Mouse (Mus musculus): ENCODE results near the gene Kndc1. TPM values are rescaled to one million over a fixed set of nuclear protein-coding genes. Genes with fewer than 3 reads are reported as not detected.
A peak's percentile ranks its signal among the peaks of the same experiment; 100 is the strongest.

Kndc1 gene
- polyA plus RNA-seq, 1 experiment: not detected

DNA sequence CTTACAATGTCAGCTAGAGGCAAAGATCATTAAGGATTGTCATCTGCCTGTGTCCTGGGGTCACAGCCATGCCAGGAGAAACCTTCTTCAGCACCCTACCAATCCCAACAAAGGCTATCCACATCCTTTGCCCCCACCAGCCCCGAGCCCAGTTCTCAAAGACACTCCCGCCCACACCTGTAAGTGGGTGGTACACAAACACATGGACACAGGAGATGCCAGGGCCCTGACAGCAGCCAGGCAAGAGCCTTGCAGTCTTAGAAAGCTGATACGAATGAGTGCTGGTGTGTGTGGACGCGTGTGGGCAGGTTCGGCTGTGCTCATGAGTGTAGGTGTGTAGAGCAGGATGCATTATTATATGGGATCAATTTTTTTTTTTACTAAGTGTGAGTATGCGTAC, 6.0 kb downstream of the Kndc1 start:
- no peak overlapping the region for H3K27ac ChIP-seq (ENCODE audit: insufficient read depth, low read depth, low read length)
- TF ChIP-seq CTCF (IDR thresholded peaks at IDR 0.05; ENCODE audit: low read depth, low read length): no peak
- no peak for TF ChIP-seq POLR2A (IDR thresholded peaks at IDR 0.05; ENCODE audit: borderline replicate concordance, low read depth, low read length)
- no peak overlapping the region for H3K4me3 ChIP-seq (ENCODE audit: insufficient read depth, low read length)

DNA sequence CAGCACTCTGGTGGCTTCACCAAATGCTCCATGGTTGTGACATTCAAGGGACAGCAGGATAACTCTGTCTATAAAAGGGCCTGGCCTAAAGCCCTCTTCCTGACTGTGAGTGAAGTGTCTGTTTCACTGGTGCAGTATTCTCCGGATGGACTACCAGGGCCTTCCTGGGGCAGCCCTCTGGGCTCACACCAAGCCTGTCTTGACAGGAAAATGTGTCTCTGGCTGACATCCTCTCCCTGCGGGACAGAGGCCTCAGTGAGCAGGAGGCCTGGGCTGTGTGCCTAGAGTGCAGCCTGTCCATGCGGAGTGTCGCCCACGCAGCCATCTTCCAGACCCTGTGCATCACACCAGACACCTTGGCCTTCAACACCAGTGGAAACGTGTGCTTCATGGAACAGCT, 6.4 kb downstream of the Kndc1 start:
- Histone ChIP-seq H3K27ac (ENCODE audit: insufficient read depth, low read depth, low read length) (no peak overlapping the region), H3K4me1 (ENCODE audit: control insufficient read depth, insufficient read depth, low read length) (no peaks in the 10 kb centered on the region), H3K4me3 (ENCODE audit: insufficient read depth, low read length) (no peak overlapping the region)
- TF ChIP-seq POLR2A (IDR thresholded peaks at IDR 0.05; ENCODE audit: borderline replicate concordance, low read depth, low read length): no peak
- TF ChIP-seq CTCF (IDR thresholded peaks at IDR 0.05; ENCODE audit: low read depth, low read length): no peak

More for the DNA sequence above, 6.0 kb downstream of the Kndc1 start:
- no peaks in the 10 kb centered on the region for H3K4me1 ChIP-seq (ENCODE audit: control insufficient read depth, insufficient read depth, low read length)

DNA sequence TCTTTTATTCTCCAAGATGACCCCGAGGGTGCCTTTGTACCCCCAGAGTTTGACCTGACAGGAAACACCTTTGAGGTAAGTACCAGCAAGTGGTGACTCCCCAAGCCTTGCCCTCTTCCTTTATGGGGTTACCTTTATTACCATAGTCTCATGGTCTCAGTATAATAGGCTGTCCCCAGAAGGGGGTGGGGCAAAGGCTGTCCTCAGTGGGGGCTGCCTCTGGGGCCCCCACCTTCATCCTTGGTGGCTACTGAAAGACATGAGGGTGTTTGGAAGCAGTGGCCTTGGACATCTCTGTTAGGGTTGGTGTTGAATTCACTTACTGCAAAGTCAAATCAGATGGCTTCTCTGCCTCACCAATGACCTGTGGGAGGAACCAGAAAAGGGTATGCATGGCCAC, 7.5 kb downstream of the Kndc1 start:
- Histone ChIP-seq H3K27ac (ENCODE audit: insufficient read depth, low read depth, low read length) (no peak overlapping the region), H3K4me3 (ENCODE audit: insufficient read depth, low read length) (no peak overlapping the region), H3K4me1 (ENCODE audit: control insufficient read depth, insufficient read depth, low read length) (no peaks in the 10 kb centered on the region)
- no peak for TF ChIP-seq CTCF (IDR thresholded peaks at IDR 0.05; ENCODE audit: low read depth, low read length)
- no peak for TF ChIP-seq POLR2A (IDR thresholded peaks at IDR 0.05; ENCODE audit: borderline replicate concordance, low read depth, low read length)

DNA sequence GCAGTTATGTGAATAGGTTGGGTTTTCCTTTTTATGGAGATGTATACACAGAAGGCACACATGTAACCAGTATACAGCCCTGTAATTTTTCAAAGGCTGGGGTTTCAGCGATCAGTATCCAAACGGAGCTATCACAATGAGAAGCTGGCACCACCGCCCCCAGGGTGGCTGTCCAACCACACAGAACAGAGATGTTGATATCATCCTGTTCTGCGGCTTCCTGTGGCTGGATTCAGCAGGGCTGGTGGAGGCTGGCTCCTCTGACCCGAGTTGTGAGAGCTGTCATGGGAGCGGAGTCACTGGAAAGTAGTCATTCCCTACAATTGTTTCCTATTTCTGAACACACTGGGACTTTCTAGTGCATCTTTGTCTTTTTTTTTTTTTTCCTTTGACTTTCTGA, 10.8 kb downstream of the Kndc1 start:
- Histone ChIP-seq H3K4me3 (ENCODE audit: insufficient read depth, low read length) (no peak overlapping the region), H3K27ac (ENCODE audit: insufficient read depth, low read depth, low read length) (no peak overlapping the region), H3K4me1 (ENCODE audit: control insufficient read depth, insufficient read depth, low read length) (no peaks in the 10 kb centered on the region)
- no peak for TF ChIP-seq CTCF (IDR thresholded peaks at IDR 0.05; ENCODE audit: low read depth, low read length)
- no peak for TF ChIP-seq POLR2A (IDR thresholded peaks at IDR 0.05; ENCODE audit: borderline replicate concordance, low read depth, low read length)

DNA sequence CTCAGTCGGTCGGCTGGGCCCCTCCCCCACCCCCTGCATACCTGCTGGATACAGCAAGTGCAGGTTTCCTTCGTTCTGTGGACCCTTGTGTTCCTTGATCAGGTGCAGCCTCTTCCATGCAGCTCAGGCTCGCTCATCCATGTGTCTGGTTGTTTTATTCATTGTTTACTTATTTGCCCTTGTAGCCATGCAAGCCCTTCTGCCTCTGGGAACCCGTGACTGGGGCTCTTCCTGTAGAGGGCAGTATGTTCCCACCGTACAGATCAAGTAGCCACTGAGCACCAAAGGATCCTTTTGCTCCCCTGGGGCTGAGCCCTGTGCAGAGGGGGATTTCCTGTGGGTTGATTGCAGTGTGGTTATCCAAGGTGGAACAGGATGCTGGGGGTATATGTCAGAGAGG, 11.2 kb downstream of the Kndc1 start:
- Histone ChIP-seq H3K4me1 (ENCODE audit: control insufficient read depth, insufficient read depth, low read length) (no peaks in the 10 kb centered on the region), H3K27ac (ENCODE audit: insufficient read depth, low read depth, low read length) (no peak overlapping the region), H3K4me3 (ENCODE audit: insufficient read depth, low read length) (no peak overlapping the region)
- TF ChIP-seq POLR2A (IDR thresholded peaks at IDR 0.05; ENCODE audit: borderline replicate concordance, low read depth, low read length) (no peak), CTCF (IDR thresholded peaks at IDR 0.05; ENCODE audit: low read depth, low read length) (peak; percentile 16; the same call in 1 of the 2 replicates)

DNA sequence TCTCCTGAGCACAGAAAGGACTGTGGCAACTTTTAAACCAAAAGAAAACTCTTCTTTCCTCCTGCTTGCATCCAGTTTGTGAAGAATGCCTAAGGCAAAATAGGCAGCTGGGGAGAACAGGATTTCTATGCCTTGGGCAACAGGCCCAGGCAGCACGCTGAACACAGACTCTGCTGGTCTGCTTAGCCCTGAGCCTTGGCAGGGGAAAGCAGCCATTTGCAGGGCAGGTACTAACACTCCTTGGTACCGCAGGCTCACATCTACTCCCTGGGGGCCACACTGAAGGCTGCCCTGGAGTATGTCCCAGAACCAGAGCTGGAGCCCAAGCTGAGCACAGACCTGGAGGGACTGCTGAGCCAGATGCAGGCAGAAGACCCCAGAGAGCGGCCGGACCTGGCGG, 13.7 kb downstream of the Kndc1 start:
- Histone ChIP-seq H3K4me1 (ENCODE audit: control insufficient read depth, insufficient read depth, low read length) (no peaks in the 10 kb centered on the region), H3K27ac (ENCODE audit: insufficient read depth, low read depth, low read length) (no peak overlapping the region), H3K4me3 (ENCODE audit: insufficient read depth, low read length) (no peak overlapping the region)
- no peak for TF ChIP-seq CTCF (IDR thresholded peaks at IDR 0.05; ENCODE audit: low read depth, low read length)
- no peak for TF ChIP-seq POLR2A (IDR thresholded peaks at IDR 0.05; ENCODE audit: borderline replicate concordance, low read depth, low read length)

DNA sequence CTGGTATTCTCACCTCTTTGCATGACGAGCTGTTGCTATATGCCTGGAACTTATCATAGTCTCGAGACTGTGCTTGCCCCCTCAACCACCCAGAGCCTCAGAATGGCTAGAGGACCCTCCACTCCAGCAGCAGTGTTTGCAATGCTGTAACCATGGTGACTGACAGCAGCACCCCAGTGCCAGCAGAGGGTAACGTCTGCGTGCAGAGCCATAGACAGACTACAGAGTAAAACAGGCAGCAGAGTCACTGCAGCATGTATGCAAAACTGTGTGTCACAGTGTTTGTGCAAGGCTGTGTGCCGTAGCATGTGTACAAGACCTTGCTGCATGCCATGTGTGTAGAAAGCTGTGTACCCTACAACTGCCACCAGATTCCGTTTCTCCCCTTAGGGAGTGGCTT, 15.0 kb downstream of the Kndc1 start:
- TF ChIP-seq POLR2A (IDR thresholded peaks at IDR 0.05; ENCODE audit: borderline replicate concordance, low read depth, low read length) (no peak), CTCF (IDR thresholded peaks at IDR 0.05; ENCODE audit: low read depth, low read length) (no peak)
- no peak overlapping the region for H3K4me3 ChIP-seq (ENCODE audit: insufficient read depth, low read length)
- no peaks in the 10 kb centered on the region for H3K4me1 ChIP-seq (ENCODE audit: control insufficient read depth, insufficient read depth, low read length)
- no peak overlapping the region for H3K27ac ChIP-seq (ENCODE audit: insufficient read depth, low read depth, low read length)

DNA sequence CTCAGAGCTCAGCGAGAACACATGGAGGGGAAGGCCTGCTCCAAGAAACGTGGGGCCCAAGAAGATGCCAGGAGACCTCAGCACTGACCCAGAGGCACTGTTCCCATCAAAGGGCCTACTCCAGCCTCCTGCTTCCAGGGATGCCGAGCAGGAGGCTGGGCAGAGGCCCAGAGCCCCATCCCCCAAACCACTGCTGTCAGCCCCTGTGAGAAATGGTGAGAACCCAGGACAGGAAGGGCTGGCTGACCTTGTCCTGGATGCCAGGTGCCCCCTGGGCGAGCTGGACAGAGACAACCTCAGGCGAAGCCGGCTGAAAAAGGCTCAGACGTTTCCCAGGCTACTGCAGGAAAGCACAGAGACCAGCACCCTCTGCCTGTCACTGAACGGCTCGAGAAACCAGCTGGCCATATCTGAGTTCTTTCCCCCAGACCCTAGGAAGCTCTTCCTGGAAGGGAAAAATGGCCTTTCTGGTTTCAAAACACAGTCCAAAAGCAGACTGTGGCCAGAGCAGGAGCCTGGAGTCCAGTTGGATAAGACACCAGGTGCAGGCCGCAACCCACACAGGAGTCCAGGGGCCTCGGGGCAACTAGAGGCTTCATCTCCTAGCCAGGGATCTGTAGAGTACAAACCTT, 15.8 kb downstream of the Kndc1 start:
- H3K27ac ChIP-seq (ENCODE audit: insufficient read depth, low read depth, low read length): no peak overlapping the region
- no peak overlapping the region for H3K4me3 ChIP-seq (ENCODE audit: insufficient read depth, low read length)
- H3K4me1 ChIP-seq (ENCODE audit: control insufficient read depth, insufficient read depth, low read length): no peaks in the 10 kb centered on the region
- TF ChIP-seq POLR2A (IDR thresholded peaks at IDR 0.05; ENCODE audit: borderline replicate concordance, low read depth, low read length) (no peak), CTCF (IDR thresholded peaks at IDR 0.05; ENCODE audit: low read depth, low read length) (no peak)

DNA sequence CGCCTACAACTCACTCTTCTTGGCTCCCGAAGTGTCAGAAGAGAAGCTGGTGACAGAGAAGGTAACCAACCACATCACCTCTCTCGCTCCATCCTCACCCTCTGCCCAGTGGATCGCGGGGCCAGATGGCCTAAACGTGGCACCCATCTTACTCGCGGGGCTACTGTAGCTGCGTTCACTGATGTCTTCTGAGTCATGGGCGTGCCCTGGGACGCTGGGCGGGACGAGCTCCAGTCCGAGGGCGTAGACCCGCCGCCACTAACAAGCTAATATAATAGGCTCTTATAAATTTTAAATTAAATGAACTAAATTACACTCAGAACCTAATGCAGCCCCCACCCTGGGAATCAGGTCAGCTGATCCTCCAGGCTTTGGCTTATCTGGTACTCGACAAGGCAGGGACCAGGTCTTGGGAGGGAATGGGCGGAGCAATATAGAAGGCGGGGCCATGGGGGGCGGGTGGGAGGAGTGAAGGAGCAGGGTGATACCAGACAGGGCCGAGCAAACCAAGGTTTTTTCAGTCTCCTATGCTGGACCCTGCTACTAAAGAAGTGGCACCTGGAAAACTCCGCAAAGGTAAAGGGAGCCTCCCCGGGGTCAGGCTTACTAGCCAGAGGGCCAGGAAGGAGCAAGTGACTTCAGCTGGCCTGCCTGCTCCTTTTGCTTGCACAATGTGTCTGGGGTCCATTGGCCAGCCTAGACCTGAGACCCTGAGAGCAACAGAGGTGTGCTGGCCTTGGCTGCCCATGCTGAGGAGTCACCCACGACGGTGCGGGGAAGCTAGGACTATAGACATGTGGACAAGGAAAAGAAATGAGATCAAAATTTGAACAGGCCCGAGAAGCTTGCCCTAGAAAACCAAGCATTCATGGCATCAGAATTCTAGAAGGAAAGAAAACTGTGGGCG, 19.9 kb downstream of the Kndc1 start:
- H3K4me3 ChIP-seq (ENCODE audit: insufficient read depth, low read length): no peak overlapping the region
- H3K4me1 ChIP-seq (ENCODE audit: control insufficient read depth, insufficient read depth, low read length): no peaks in the 10 kb centered on the region
- TF ChIP-seq CTCF (IDR thresholded peaks at IDR 0.05; ENCODE audit: low read depth, low read length): no peak
- TF ChIP-seq POLR2A (IDR thresholded peaks at IDR 0.05; ENCODE audit: borderline replicate concordance, low read depth, low read length): no peak
- no peak overlapping the region for H3K27ac ChIP-seq (ENCODE audit: insufficient read depth, low read depth, low read length)

DNA sequence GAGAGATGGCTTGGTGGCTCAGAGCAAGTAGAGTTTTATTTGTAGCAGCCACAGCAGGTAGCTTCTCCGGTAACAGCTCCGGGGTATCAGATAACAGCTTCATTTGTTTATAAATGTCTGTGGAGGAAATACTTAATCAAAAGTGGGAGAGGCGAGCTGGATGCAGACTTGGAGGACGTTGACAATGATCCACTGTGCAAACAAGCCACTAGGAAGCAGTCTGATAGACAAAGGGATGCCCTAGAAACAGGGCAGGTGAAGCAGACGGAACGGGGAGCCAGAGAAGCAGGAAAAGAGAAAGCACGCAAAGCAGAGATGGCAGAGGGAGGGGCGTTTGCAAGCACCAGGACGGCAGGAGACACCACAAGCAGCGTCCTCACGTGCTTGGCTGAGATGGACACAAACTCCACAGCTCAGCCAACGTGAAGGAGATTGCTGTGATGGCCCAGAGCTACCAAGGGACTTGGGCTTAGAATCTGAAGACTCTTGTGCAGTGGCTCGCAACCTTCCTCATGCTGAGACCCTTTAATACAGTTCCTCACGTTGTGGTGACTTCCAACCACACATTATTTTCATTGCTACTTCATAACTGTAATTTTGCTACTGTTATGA, 21.3 kb downstream of the Kndc1 start:
- H3K4me1 ChIP-seq (ENCODE audit: control insufficient read depth, insufficient read depth, low read length): no peaks in the 10 kb centered on the region
- H3K4me3 ChIP-seq (ENCODE audit: insufficient read depth, low read length): no peak overlapping the region
- no peak for TF ChIP-seq POLR2A (IDR thresholded peaks at IDR 0.05; ENCODE audit: borderline replicate concordance, low read depth, low read length)
- no peak for TF ChIP-seq CTCF (IDR thresholded peaks at IDR 0.05; ENCODE audit: low read depth, low read length)
- H3K27ac ChIP-seq (ENCODE audit: insufficient read depth, low read depth, low read length): no peak overlapping the region

Data from bone marrow macrophage, adult 2 months (primary cell).